Mouse (Mus musculus) testis, adult 2 months (tissue): Measurements from ENCODE around the gene Pard6b. TPM values are rescaled to one million over a fixed set of nuclear protein-coding genes. Genes with fewer than 3 reads are reported as not detected.

Experiments
- H3K27ac ChIP-seq: fragments of 200-500 bp; 2 replicates; pipeline ENCODE4 v1.5.1; 2012; ENCODE audit warnings: low read depth, low read length; ENCODE audit not compliant: control insufficient read depth, insufficient read depth
- H3K27me3 ChIP-seq: fragments of 200-500 bp; 2 replicates; pipeline ENCODE4 v1.6.1; 2012; ENCODE audit warnings: mild to moderate bottlenecking, low read length, moderate library complexity; ENCODE audit not compliant: control insufficient read depth, insufficient read depth
- H3K36me3 ChIP-seq: fragments of 200-500 bp; 2 replicates; pipeline ENCODE4 v1.6.1; 2012; ENCODE audit warnings: mild to moderate bottlenecking, low read length; ENCODE audit not compliant: control insufficient read depth, insufficient read depth
- H3K4me1 ChIP-seq: fragments of 200-500 bp; 2 replicates; pipeline ENCODE4 v1.6.1; 2012; ENCODE audit warnings: low read length; ENCODE audit not compliant: control insufficient read depth, insufficient read depth
- H3K4me3 ChIP-seq: fragments of 200-500 bp; 2 replicates; pipeline ENCODE4 v1.5.1; 2012; ENCODE audit warnings: low read depth, mild to moderate bottlenecking, low read length, moderate library complexity, mixed read lengths; ENCODE audit not compliant: control insufficient read depth
- CTCF ChIP-seq: fragments of 200-500 bp; IDR thresholded peaks from 2 replicates; pipeline ENCODE4 v1.5.1; 2012; ENCODE audit warnings: low read depth, mild to moderate bottlenecking, inconsistent platforms, low read length, moderate library complexity; ENCODE audit not compliant: control insufficient read depth, insufficient read depth, insufficient replicate concordance
- POLR2A ChIP-seq: fragments of 200-500 bp; IDR thresholded peaks from 2 replicates; pipeline ENCODE4 v1.6.1; 2012; ENCODE audit warnings: low read depth, mild to moderate bottlenecking, inconsistent platforms, low read length, moderate library complexity; ENCODE audit not compliant: control insufficient read depth
- polyA plus RNA-seq: library from polyadenylated mRNA; depleted of rRNA; stranded (reverse); fragments of >200 nt; gene quantifications from 2 replicates; pipeline ENCODE4 v1.2.3, GENCODE M21; 2012

Pard6b gene
- polyA plus RNA-seq, 1 experiment = 6.9 TPM

DNA sequence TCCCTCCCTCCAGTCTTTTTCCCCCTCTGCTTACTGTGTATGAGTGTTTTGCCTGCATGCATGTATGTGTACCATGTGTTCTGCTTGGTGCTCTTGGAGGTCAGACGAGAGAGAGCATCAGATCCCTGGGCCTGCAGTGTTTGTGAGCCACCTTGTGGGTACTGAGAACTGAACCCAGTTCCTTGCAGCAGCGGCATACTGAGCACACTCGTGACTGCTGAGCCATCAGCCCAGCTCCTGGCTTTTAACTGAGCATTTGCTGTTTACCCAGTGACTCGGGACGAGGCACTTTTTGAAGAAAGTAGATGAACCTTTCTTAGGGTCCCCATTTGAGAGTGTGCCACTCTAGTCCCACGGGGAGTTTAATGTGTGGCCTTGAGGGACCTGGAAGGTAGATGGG is 5.5 kb downstream of the Pard6b start:
- Histone ChIP-seq H3K4me1 (peaks cover 8% of the 10 kb centered on the region), H3K4me3 (no peak overlapping the region), H3K27me3 (no peaks in the 10 kb centered on the region), H3K27ac (no peak overlapping the region), H3K36me3 (no peaks in the 10 kb centered on the region)
- TF ChIP-seq POLR2A (no peak), CTCF (no peak)

DNA sequence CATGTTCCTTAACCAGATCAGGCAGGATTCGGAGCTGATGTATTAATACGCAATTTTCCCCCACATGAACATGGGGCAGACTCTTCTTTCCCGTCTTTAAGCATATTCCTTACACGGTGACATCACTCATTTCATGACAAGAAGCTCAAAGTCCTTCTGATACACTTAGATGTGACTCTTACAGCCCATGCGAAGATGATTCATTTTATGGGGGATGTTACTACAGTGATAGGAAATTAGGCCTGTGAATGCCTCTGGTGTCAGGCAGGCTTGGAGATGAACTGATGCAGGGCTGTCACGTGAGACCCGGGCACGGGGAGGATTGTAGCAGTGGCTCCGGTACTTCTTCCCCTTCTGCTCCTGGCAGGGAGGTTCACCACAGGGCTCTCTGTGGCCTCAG is 6.0 kb downstream of the Pard6b start:
- Histone ChIP-seq H3K4me1 (peaks cover 3% of the 10 kb centered on the region; the same call in 1 of the 2 replicates), H3K27me3 (no peaks in the 10 kb centered on the region), H3K4me3 (no peak overlapping the region), H3K27ac (no peak overlapping the region), H3K36me3 (no peaks in the 10 kb centered on the region)
- no peak for TF ChIP-seq POLR2A
- TF ChIP-seq CTCF = no peak

DNA sequence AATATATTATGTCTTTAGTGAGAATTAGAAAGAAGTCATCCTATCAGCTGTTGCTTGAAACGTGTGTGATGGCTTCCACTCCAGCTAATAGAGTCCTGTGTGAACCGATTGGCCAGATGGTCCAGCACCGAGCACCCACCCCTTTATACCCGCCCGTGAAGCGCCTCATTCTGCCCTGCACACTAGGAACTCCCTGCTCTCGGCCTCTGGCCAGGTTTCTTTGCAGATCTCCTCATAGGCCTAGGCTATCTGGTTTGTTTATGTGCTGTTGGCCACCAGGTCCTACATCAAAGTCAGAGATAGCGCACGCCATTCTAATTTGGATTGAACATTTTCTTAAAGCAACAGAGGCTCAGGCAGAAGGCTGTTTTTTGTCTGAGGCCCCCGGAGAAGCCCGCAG is 10.8 kb downstream of the Pard6b start:
- no peaks in the 10 kb centered on the region for H3K27me3 ChIP-seq
- no peaks in the 10 kb centered on the region; the same call in 1 of the 2 replicates for H3K4me1 ChIP-seq
- no peak overlapping the region; the same call in 1 of the 2 replicates for H3K27ac ChIP-seq
- no peaks in the 10 kb centered on the region for H3K36me3 ChIP-seq
- TF ChIP-seq CTCF = no peak
- TF ChIP-seq POLR2A = no peak
- H3K4me3 ChIP-seq = no peak overlapping the region

DNA sequence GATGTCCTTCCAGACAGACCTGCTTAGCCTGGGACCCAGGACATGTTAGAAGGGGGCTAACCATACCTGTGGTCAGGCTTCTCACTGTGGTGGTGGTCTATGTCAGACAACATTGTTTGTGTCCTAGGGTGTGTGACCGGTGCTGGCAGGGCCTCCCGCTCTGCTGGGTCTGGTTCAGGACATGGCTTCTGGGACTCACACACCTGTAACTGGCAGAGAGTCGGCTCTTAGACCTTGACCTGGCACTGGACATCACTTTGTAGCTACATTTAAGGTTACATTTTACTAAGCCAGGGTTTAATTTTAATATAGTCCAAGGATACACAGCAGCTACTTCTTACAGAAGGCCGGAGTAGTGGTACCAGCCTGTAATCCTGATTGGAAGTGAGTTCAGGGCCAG is 12.3 kb downstream of the Pard6b start:
- no peak overlapping the region for H3K4me3 ChIP-seq
- TF ChIP-seq POLR2A (no peak), CTCF (no peak)
- no peaks in the 10 kb centered on the region for H3K27me3 ChIP-seq

DNA sequence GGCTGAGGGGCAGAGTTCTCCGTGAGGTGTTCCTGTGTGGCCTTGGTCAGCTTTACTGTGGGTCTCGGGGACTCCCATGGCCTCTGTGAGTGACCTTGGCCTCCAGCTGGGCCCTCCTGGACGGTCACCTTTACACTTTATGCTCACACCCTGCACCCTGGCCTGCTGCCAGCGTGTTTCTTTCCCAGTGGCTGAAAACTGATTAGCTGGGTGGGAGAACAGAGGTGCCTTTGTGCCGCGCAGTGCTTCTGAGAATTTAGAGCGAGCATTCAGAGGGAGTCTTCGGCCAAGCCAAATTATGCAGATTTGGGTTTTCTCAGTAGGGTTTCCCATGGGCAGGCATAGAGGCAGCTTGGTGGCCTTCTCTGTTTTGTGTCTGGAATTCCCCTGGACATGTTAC is 14.3 kb downstream of the Pard6b start:
- Histone ChIP-seq H3K4me1 (no peaks in the 10 kb centered on the region), H3K4me3 (no peak overlapping the region), H3K36me3 (no peaks in the 10 kb centered on the region), H3K27me3 (no peaks in the 10 kb centered on the region), H3K27ac (no peak overlapping the region)
- TF ChIP-seq CTCF (no peak), POLR2A (no peak)

More for the DNA sequence above, 12.3 kb downstream of the Pard6b start:
- Histone ChIP-seq H3K4me1 (no peaks in the 10 kb centered on the region; the same call in 1 of the 2 replicates), H3K27ac (no peak overlapping the region), H3K36me3 (no peaks in the 10 kb centered on the region)

DNA sequence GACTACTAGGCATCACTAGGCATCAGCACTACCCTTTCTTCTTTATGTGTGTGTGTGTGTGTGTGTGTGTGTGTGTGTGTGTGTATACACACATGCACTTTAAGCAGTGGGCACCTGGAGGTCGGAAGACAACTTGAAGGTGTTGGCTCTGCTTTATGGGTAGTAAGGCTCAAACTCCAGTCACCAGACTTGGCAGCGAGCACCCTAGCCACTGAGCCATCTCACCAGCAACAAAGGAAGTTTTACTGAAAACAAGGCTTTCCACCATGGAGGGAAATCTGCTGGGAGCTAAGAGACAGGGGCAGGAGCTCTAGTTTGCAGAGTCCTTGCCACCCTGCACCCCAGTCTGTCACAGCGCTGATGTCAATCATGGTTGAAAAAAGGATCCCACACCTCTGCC is 15.7 kb downstream of the Pard6b start:
- no peaks in the 10 kb centered on the region for H3K4me1 ChIP-seq
- H3K36me3 ChIP-seq = no peaks in the 10 kb centered on the region
- H3K4me3 ChIP-seq = no peak overlapping the region
- no peak overlapping the region for H3K27ac ChIP-seq
- H3K27me3 ChIP-seq = no peaks in the 10 kb centered on the region
- TF ChIP-seq POLR2A = no peak
- TF ChIP-seq CTCF = no peak

DNA sequence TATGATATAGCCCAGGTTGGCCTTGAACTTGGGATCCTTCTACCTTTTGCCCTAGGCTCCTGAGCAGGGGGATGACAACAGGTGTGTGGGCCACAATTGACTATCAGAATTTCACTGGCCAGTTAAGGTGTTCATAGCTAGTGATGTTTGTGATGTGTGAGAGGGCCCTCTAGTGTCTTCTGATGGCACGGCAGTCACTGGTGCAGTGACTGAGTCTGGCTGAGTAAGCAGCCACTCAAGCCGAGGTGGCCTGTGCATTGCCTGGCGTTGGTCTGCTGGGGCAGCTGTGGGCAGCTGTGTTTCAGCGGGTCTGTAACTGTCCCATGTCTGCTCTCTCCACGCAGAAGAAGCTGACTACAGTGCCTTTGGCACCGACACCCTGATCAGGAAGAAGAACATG is 17.2 kb downstream of the Pard6b start:
- no peaks in the 10 kb centered on the region for H3K4me1 ChIP-seq
- no peak for TF ChIP-seq POLR2A
- TF ChIP-seq CTCF = peak; percentile 53; the same call in 1 of the 2 replicates
- H3K4me3 ChIP-seq = no peak overlapping the region
- no peaks in the 10 kb centered on the region for H3K36me3 ChIP-seq
- no peaks in the 10 kb centered on the region for H3K27me3 ChIP-seq
- no peak overlapping the region for H3K27ac ChIP-seq

DNA sequence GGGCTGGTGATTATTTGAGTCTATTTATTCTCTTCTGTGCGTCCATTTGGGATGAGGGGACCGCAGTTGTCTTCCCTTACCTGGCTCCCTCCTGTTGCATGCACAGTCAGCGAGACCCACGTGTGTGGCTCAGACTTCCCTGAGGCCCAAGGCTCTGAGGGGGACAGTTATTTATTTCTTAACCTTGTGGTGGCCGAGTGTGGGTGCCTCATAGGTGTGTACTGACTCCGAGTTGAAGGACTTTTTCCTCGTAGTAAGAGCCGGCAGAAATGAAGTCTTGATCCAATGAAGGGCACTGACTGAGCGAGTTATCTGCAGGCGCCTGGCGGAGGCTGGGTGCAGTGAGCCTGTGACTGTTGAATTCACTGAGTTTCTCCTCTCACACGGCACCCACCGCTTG is 19.2 kb downstream of the Pard6b start:
- Histone ChIP-seq H3K27ac (no peak overlapping the region), H3K36me3 (no peaks in the 10 kb centered on the region), H3K4me1 (no peaks in the 10 kb centered on the region), H3K4me3 (no peak overlapping the region), H3K27me3 (no peaks in the 10 kb centered on the region)
- TF ChIP-seq CTCF (no peak), POLR2A (no peak)
